Mouse (Mus musculus) ovary, postnatal 36 days (tissue): ENCODE measurements around the gene Cx3cl1.
A peak's percentile ranks its signal among the peaks of the same experiment; 100 is the strongest.

Source experiments
- DNase-seq: peaks from one replicate; pipeline ENCODE4 v3.0.0; 2022; ENCODE audit warnings: low spot score, mixed read lengths

Gene Cx3cl1

DNA sequence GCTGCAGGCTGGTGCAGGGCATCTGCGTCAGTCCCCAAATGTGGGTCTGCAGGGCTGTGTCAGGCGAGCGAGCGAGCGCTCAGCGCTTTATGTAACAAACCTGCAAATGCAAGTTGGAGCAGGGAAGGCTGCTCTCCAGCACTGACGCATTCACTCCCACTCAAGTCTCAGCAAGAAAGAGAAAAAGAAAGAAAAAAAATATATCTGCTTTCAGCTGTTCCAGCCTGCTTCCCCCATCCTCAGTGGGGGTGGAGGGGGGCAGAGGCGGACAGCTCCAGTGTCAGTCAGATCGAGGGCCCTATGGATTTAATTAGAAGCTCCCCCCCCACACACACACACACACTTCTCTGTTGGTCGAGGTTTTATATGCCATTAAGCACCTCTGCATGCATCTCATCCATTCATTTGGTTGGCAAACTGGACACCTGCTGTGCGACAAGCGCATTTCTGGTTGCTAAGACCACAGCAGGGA lies 1.9 kb downstream of the Cx3cl1 start:
- DNase-seq: no peak

DNA sequence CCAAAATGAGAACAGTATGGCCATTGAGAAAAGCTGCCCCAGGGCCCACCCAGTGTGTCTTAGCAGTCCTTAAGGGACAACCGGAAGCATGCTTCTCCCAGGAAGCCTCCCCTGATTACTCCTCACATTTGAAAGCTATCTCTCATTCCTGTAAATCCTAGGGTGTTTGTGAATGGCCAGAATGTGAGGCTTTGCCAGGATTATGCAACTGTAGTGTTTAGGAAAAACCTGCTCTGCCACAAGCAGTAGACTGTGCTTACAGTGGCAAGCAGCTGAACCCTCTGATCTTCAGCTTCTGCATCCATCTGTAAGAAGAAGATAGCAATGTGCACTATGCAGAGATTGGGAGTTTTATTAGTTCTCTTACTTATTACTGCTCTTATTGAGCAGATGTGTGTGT lies 2.8 kb downstream of the Cx3cl1 start:
- no peak for DNase-seq

DNA sequence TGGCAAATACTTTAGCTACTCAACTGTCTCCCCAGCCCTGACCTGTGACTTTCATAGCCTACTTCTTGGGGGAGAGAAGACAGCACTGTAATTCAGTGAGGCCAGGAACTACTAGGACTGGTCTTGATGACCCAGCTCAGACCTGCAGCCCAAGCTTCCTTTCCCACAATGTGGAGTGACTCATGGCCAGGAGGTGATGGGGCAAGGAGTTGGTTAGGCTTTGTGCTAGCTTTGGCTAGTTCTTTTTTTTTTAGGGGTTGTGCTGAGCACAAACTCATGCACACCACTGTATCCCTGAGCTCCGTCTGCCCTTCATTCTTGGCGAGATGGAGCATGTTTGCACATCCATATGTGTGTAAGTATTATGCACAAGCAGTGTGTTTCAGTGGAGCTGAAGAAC lies 4.5 kb downstream of the Cx3cl1 start:
- no peak for DNase-seq

DNA sequence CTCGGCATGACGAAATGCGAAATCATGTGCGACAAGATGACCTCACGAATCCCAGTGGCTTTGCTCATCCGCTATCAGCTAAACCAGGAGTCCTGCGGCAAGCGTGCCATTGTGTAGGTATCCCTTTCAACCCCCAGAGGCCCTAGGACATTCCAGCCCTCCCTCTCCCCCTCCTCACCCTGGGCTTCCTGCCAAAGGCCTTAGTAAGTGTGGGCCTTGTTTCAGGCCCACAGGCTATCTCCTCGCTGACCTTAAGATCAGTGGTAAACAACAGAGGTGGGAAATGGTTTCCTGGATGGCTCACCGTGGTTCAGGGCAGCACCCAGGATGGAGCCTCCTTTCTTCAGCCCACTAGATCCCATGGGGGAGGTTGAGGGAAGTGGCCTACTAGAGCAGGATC lies 6.2 kb downstream of the Cx3cl1 start:
- DNase-seq: no peak

DNA sequence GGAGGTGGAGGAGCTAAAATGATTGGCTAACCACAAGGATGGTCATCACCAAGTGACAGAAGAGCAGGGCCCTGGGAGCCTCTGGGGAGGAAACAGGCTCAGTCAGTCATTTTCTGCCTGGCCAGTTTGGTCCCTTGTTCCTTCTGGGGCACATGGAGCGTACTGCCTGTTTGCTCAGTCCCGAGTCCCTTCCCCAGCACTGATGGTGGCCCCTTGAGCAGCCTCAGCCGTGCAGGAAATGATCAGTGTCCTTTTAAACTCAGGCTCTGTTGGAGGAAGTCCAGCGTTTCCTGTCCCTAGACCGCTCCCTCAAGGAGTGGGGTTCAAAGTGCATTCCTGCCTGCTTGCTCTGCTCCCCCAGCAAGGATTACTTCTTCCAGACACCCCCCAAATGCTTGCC lies 6.7 kb downstream of the Cx3cl1 start:
- DNase-seq: no peak

DNA sequence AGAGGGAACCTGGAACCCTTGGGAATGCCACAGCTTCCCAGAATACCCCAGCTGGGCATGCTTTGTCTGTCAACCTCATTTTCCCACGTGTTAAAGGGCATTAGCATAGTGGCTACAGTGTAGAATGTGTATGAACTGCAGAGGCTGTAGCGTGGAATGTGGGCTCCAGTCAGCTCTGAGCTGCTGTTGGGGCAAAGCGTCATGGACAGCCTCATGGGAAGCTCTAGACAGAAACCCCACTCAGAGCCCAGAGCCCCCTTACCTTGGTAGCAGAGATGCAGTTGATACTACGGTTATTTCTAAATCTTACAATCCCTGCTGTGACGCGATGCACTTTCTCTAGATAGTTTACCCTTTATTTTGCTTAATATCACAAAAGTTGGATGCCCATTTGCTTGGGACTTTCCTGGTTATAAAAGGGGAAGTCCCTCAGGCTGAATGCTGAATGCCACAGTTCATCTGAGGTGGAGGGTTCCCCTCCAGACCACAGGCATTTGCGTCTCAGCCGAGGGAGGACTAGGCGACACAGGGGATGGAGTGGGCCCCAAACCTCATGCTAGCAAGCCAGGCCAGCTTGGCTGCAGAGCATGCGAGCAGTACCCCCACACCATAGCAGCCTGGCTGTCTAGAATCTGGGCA lies 7.2 kb downstream of the Cx3cl1 start:
- DNase-seq: no peak

DNA sequence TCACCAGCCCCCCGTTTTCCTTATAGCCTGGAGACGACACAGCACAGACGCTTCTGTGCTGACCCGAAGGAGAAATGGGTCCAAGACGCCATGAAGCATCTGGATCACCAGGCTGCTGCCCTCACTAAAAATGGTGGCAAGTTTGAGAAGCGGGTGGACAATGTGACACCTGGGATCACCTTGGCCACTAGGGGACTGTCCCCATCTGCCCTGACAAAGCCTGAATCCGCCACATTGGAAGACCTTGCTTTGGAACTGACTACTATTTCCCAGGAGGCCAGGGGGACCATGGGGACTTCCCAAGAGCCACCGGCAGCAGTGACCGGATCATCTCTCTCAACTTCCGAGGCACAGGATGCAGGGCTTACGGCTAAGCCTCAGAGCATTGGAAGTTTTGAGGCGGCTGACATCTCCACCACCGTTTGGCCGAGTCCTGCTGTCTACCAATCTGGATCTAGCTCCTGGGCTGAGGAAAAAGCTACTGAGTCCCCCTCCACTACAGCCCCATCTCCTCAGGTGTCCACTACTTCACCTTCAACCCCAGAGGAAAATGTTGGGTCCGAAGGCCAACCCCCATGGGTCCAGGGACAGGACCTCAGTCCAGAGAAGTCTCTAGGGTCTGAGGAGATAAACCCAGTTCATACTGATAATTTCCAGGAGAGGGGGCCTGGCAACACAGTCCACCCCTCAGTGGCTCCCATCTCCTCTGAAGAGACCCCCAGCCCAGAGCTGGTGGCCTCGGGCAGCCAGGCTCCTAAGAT lies 7.9 kb downstream of the Cx3cl1 start:
- no peak for DNase-seq

DNA sequence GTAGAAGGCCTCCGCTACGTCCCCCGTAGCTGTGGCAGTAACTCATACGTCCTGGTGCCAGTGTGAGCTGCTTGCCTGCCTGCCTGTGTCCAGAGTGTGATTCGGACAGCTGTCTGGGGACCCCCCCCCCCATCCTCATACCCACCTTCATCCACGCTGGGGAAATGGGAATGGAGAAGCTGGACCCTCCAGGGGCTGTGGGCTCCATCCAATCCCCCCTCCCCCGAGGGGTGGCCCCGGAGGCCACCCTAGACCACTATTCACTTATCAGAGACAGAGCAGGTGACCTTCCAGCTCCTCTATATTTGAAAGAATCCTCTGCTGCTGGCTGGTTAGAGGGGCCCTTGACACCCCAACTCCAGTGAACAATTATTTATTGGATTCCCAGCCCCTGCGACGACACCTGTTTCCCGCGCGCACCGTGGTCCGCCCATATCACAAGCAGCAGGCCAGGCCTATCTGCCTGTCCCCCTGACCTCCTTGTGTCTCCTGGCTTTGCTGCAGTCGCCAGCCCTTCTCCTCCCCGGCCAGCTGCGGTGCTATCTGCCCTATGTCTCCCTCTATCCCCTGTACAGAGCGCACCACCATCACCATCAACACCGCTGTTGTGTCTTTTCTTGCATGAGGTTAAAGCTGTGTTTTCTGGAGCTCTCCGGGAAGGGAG lies 8.8 kb downstream of the Cx3cl1 start:
- no peak for DNase-seq

DNA sequence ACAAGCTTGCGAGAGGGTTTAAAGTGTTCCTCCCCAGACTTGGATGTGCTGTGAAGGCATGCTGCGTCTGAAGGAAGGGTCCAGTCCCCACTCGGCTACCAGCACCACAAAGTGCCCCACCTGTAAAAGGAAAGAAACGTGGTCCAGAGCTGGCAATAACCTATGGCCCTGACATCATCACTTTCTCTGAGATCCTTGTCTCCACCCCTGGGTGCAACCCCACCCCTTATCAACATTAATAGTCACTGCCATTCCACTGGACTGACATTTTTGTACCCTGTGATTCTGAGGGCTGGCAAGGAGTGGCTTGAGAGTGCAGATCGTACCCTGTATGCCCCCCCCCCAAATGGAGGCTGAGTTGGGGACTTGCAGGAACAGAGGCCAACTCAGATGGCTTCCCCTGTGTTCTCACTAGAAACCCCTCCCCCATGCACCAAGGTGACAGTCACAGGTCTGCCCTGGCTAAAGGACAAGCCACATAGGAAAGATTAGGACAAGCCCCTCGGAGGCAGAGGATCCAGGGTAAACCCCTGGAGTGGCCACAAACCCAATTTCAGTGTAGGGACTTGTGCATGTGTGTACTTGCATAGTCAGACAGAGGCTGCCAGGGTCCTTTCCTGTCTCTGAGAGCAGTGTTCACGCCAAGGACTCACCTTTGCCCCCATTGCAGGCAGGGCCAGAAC lies 9.5 kb downstream of the Cx3cl1 start:
- DNase-seq: no peak

DNA sequence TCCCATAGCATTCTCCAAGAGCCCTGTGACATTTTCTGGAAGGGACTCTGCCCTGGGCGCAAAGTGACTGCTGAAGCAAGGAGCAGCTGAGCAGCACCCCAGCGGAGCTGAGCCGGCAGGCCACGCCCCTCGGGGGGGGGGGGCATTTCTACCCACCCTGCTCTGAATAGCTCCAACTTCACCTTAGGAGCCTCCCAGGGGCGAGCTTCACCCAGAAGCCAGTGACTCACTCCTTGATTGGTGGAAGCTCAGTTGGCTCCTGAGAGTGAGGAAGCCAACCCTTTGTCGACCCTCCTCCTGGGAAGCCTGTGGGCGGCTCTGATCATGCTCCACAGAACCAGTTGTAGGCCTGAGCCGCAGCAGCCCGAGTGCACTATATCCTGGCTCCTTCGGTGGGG lies 10.0 kb downstream of the Cx3cl1 start:
- DNase-seq: no peak

DNA sequence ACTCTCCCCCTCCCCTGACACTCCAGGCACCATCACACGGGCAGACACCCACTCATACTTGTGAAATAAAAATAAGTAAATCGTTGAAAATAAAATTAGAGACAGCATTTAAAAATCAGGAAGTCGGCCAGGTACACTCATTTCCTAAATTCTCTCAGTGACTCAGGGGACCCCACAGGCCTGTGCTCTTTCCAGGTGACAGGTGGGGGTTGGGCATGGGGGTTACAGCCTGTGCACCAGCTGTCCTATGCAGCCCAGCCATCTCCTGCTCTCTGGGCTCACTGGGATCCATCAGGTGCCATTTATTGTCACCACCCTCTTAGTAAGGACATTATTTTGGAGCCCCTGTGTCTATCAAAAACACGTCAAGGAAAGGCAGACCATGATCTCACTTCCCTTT lies 12.1 kb downstream of the Cx3cl1 start:
- DNase-seq: no peak

DNA sequence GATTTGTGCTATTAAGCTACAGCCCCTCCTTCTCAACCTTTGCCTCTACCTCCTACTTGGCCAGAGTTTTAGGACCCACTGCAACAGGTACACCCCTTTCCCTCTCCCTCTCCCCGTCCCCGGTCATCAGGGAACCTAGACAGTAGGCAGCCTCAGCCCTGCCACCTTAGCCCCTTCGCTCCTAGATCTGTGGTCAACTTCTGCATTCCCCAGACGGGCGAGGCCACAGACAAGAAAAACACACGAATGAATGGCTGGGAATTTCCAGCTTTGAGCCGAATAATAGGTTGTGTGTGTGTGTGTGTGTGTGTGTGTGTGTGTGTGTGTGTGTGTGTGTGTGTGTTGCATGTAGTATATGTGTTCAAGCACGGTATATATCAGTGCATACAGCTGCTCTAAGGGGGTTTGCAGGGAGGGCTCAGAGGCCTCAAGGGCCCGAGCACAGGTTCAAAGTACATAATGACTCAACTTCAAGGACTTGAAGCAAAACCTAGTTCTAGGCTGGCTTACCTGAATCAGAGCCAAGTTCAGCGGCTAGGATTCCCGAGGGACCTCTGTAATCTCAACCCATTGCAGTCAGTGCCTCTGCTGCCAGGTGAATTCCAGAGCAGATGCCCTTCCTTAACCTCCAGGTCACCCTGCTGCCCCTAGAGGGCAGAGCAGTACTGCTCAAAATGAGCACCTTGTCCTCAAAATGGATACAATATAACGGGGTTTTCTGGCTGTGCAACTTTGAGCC lies 13.6 kb downstream of the Cx3cl1 start:
- DNase-seq: peak; percentile 48

DNA sequence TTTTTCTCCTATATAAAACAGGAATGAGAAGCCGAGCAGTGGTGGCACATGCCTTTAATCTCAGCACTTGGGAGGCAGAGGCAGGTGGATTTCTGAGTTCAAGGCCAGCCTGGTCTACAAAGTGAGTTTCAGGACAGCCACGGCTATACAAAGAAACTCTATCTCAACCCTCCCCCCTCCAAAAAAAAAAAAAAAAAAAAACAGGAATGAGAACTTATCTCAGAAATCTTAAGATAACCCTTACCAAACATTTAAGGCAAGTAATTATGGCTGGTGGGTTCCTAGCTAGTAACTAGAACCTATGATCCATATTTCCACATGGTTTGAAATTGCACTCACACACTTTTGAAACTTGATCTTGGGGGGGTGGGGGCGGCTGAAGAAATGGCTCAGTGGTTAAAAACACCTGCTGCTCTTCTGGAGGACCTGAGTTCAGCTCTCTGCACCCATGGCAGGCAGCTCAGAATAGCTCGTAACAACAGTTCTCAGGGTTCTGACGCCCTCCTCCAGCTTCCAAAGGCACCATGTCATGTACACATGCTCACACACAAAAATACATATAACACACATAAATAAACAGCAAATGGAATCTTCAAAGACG lies 14.3 kb downstream of the Cx3cl1 start:
- no peak for DNase-seq

DNA sequence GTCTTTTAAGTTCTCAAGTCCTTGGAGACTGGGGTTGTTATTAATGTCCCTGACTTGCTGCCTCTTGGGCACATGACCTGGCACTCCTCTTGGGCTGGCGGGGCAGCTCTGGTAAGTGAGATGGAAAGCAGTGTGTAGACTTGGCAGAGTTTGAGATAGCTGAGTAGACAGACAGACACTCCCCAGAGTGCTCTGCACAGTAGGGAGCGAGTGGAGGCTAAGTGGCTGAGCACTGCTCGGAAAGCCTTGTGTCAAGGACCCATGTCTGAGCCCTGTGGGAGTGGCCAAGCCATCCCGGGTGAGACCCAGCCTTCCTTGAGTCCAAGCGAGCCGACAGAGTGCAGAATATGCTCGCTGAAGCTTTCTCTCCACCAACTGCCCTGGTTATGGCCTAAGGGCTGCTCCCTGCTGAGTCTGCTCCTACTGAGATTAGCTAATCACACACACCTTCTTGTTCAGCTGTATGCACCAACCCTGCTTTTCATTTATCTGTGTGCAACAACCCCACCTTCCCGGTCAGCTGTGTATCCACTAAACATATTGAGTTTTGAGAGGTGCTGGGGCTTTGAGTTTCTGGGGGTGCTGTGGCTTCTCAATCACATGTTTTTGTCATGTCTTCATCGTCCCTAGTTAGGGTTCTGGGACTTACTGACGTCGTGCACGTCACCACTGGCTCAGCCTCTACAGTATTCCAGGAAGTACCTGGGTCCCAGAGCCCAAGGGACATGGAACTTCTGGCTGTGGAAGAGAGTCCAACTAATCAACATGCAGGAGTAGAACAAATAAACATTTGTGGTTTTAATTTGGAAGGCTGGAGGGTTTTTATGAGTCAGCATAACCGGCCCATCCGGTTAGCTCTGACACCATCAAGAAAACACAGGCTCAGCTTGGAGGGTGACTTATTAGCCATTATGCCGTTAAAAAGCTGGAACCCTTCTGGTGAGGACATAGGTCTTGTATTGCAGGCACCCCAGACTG lies 16.0 kb downstream of the Cx3cl1 start:
- DNase-seq: peak; percentile 54

DNA sequence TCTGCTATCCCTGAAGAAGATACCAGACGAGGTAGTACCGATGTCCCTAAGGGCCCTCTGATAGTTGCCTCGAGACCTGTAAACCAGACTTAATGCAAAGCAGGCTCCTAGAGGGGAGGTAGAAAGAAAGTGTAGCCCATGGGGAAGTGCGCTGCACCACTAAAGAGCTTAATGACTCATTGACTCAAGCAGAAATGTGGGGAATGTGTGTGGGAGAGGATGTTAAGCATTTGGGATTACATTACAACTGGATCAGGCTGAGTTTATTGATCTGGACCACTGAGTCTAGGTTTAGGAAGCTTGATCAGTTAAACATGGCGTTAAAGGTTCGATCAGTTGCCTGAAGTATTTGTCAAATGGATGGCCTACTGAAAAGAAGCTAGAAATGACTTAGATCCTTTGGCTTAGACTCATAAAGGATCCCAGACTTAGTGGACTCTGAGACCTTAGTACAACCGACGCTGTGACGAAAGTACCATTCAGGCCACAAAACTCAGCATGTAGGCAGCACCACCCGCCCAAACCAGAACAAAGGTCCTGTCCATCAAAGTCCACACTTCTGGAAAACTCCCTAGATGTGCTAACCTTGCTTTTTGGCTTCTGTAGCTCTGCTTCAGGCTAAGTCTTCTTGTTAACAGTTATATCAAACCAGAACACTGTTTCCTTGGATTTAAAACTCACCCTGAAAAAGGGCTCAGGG lies 17.6 kb downstream of the Cx3cl1 start:
- no peak for DNase-seq

DNA sequence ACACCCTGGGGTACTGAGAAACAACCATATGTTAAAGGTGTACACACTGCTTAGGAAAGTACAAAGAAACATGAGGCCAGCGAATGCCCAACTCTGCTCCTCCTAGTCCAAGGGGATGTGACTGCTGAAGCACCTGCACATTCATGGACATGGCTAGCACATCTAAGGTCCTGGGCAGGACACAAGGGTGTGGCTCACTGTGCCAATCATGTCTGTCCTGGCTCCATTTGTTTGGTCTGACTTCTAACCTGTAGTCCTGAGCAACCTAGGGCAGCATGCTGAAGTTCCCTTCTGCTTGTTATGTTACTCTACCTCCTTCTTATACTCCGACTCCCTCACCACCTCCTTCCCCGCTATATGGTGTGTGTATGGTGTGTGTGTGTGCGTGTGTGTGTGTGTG lies 22.6 kb downstream of the Cx3cl1 start:
- DNase-seq: no peak

DNA sequence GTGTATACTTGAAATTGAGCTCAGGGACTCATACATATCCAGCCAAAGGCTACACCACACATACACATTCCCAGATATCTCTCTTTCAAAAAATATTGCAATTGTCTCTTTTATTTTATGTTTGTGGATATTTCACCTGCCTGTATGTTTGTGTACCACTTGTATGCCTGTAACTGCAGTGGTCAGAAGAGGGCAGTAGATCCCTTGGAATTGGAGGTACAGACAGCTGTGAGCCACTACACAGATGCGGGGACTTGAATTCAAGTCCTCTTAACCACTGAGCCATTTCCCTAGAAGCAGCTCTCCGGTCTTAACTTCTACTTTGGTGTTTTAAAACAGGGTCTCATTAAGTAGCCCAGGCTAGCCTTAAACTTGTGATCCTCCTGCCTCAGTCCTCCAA lies 23.0 kb downstream of the Cx3cl1 start:
- no peak for DNase-seq

DNA sequence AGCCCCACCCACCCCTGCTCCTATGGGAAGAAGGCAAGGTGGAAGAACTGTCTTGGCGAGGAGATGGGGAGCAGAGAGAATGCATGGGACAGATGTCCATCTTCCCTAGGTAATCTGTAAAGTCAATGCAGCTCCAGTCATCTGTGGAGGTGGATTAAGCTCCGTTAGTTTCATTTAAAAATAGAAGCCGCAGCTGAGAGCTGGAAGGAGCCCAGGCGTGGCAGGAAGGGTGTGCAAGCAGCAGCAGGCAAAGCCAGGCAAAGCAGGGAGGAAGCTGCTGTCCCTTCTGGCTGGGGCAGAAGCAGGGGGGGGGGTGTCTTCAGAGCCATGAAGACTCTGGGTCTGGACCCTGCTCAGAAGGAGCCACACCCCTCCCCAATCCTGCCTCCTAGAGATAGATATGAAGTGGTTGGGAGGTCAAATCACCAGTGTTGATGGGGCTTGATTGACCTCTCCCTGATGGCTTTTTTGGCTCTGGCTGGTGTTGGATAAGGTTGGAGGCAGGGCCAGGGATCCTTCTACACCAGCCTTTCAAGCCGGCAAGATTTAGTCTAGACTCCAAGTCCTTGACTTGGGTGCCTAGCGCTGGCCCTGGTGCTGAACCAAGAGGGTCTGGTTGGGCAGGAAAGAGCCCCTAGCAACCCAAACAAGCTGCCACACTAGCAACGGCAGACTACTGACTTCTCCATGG lies 28.6 kb downstream of the Cx3cl1 start:
- DNase-seq: peak; percentile 41
